Mouse (Mus musculus) kidney, postnatal 0 days (tissue): Measurements from ENCODE around the gene Pla2g16. TPM values are rescaled to one million over a fixed set of nuclear protein-coding genes. Genes with fewer than 3 reads are reported as not detected.

Experiments used
- ATAC-seq: fragments of 200-750 bp; cut with Nextera tagmentation; replicated peaks from 2 replicates; pipeline ENCODE4 v1.8.0; 2017; ENCODE audit warnings: low read depth, moderate number of reproducible peaks, moderate TSS enrichment, moderate library complexity; ENCODE audit not compliant: low FRiP score
- DNase-seq: peaks from one replicate; pipeline ENCODE4 v3.0.0-alpha.2; 2016; ENCODE audit warnings: low spot score
- H3K27ac ChIP-seq: fragments of 300-500 bp; sonication (generic); 2 replicates; pipeline ENCODE4 v1.5.1; 2014; ENCODE audit warnings: mild to moderate bottlenecking
- H3K27me3 ChIP-seq: fragments of 300-500 bp; sonication (generic); 2 replicates; pipeline ENCODE4 v1.6.1; 2014; ENCODE audit warnings: low read length, mixed read lengths; ENCODE audit not compliant: insufficient read depth
- H3K36me3 ChIP-seq: fragments of 300-500 bp; sonication (generic); 2 replicates; pipeline ENCODE4 v1.6.1; 2014; ENCODE audit warnings: low read length, mixed read lengths; ENCODE audit not compliant: insufficient read depth
- H3K4me1 ChIP-seq: fragments of 300-500 bp; sonication (generic); replicated peaks from 2 replicates; pipeline ENCODE4 v1.6.1; 2014; ENCODE audit warnings: antibody characterized with exemption, low read length, mixed read lengths; ENCODE audit not compliant: insufficient read depth
- H3K4me2 ChIP-seq: fragments of 300-500 bp; sonication (generic); 2 replicates; pipeline ENCODE4 v1.6.1; 2014; ENCODE audit warnings: mild to moderate bottlenecking, low read length, moderate library complexity, mixed read lengths
- H3K4me3 ChIP-seq: fragments of 300-500 bp; sonication (generic); replicated peaks from 2 replicates; pipeline ENCODE4 v1.5.1; 2014; ENCODE audit warnings: low read depth, low read length
- H3K9ac ChIP-seq: fragments of 300-500 bp; sonication (generic); 2 replicates; pipeline ENCODE4 v1.6.1; 2014; ENCODE audit warnings: low read depth, low read length
- H3K9me3 ChIP-seq: fragments of 300-500 bp; sonication (generic); replicated peaks from 2 replicates; pipeline ENCODE4 v1.6.1; 2016; ENCODE audit warnings: low read length, inconsistent platforms, mixed read lengths
- CTCF ChIP-seq: IDR thresholded peaks from 2 replicates; pipeline ENCODE4 v1.5.1; 2016; ENCODE audit warnings: antibody characterized with exemption, low read depth, mild to moderate bottlenecking, moderate library complexity
- WGBS: fragments of 180-500 bp; shearing (Covaris S2); extraction: QIAGEN DNeasy Blood & Tissue Kit; methylation state at CpG from one replicate; pipeline ENCODE4 v1.1.7; 2014; 5-methylcytosine and 5-hydroxymethylcytosine counted together
- polyA plus RNA-seq: library from polyadenylated mRNA; unstranded; fragments of >200 nt; fragmentation: Nextera tagmentation; extraction: Ambion mirVana; gene quantifications from 2 replicates; pipeline ENCODE4 v1.2.1, GENCODE M21; 2015

The Pla2g16 gene
- polyA plus RNA-seq, 1 experiment from 2014 or later, result 20.5 TPM

DNA sequence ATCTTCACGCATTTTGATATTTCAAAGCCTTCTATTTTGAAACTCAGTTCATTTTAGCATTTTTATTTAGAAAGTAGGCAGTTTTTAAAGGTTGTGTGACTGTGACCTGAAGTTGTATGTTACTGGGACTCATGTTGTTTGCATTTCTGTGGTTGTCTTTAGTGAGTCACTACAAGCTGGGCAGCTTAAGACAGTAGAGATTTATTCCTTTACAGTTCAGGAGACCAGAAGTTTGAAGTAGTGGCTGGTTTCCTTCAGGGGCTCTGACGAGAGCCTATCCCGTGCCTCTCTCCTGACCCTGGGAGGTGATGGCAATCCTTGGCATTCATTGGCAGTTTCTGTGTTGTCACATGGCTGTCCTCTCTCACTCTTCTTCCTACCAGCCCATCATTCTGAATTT is 32.4 kb upstream of the Pla2g16 start:
- H3K36me3 ChIP-seq, result peaks cover 32% of the 10 kb centered on the region
- no peak for TF ChIP-seq CTCF
- H3K4me1 ChIP-seq, result no peaks in the 10 kb centered on the region
- ATAC-seq (no peak), DNase-seq (no peak)
- no peaks in the 10 kb centered on the region for H3K27me3 ChIP-seq
- no peak overlapping the region for H3K4me3 ChIP-seq
- WGBS, result 62% methylated on average over 3 of the region's 3 CpGs
- H3K27ac ChIP-seq, result no peak overlapping the region
- H3K9me3 ChIP-seq, result no peaks in the 10 kb centered on the region
- no peak overlapping the region for H3K9ac ChIP-seq
- no peak overlapping the region for H3K4me2 ChIP-seq

DNA sequence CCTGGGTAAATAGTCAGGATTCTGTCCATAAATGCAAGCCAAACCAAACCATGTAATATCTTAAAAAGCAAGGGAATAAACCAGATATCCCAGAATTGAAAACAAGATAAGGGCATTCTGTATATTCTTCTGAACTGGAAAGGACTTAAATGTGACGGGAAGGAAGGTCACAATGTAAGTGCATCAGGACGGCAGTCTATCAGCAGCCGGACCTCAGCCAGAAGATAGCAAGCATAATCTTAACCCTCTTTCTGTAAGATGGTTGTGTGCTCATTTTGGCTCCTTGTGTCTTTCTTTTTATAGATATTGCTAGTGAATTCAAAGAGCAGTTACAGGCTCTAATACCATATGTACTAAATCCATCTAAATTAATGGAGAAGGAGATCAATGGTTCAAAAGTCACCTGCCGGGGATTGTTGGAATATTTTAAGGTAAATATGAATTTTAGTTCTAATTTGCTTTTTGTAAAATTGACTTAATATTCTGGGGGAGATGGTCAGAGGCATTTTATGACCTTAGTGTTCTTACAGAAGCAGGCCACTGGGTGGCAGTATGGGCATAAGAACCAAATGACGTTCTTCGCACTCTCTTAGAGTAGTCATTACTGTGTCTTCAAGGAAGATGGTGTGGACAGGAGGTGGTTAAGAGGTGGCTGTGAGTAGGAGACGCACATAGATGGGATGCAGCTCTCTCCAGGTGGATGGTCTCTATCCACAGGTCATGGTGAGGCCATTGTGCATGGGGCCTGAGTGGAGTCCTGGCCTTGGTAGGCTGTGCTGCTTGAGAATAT is 28.4 kb upstream of the Pla2g16 start:
- Histone ChIP-seq H3K36me3 (peaks cover 38% of the 10 kb centered on the region), H3K4me1 (no peaks in the 10 kb centered on the region), H3K4me3 (no peak overlapping the region), H3K4me2 (no peak overlapping the region), H3K9ac (no peak overlapping the region), H3K9me3 (no peaks in the 10 kb centered on the region), H3K27ac (no peak overlapping the region), H3K27me3 (no peaks in the 10 kb centered on the region)
- WGBS, result 54% methylated on average over 7 of the region's 7 CpGs
- TF ChIP-seq CTCF, result peak; percentile 85
- no peak; the same call in 1 of the 2 replicates for ATAC-seq
- peak; percentile 83 for DNase-seq

DNA sequence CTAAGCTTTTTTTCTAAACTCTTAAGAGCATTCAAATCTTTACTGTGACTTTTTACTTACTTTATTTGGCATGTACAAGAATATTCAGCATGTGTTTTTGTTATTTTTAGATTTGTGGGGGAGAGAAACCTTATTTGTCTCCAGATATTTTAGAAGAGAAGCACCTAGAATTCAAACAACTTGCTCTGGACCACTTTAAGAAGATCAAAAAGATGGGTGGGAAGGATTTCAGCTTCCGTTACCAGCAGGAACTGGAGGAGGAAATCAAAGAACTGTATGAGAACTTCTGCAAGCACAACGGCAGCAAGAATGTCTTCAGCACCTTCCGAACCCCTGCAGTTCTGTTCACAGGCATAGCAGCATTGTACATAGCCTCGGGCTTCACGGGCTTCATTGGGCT is 25.4 kb upstream of the Pla2g16 start:
- H3K9me3 ChIP-seq, result no peaks in the 10 kb centered on the region
- H3K4me3 ChIP-seq, result no peak overlapping the region
- no peak overlapping the region for H3K9ac ChIP-seq
- 90% methylated on average over 5 of the region's 5 CpGs for WGBS
- no peak overlapping the region for H3K27ac ChIP-seq
- no peak for ATAC-seq
- TF ChIP-seq CTCF, result no peak
- H3K4me2 ChIP-seq, result no peak overlapping the region
- peaks cover 37% of the 10 kb centered on the region for H3K36me3 ChIP-seq
- no peaks in the 10 kb centered on the region for H3K27me3 ChIP-seq
- no peak for DNase-seq
- no peaks in the 10 kb centered on the region for H3K4me1 ChIP-seq

DNA sequence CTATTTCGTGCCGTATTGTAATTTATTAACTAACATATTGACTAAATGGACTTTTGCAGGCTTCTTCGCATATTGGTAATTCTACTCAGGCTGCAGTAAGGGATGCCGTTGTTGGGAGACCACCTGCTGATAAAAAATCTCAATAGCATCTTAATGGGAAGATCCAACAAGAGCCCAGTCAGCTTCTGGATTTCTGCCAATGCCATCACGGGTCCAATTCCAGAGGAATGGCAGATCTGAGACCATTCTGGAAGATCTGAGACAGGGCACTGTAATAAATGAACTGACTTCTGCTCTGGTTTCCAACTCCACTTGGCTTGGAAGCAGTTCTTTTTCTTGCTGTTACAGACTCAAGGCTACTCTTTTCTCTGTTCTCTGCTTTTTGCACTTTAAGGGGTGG is 23.4 kb upstream of the Pla2g16 start:
- no peak for TF ChIP-seq CTCF
- ATAC-seq, result no peak
- H3K4me2 ChIP-seq, result no peak overlapping the region
- H3K9ac ChIP-seq, result no peak overlapping the region
- no peak overlapping the region for H3K4me3 ChIP-seq
- H3K9me3 ChIP-seq, result no peaks in the 10 kb centered on the region
- no peak overlapping the region for H3K27ac ChIP-seq
- H3K27me3 ChIP-seq, result no peaks in the 10 kb centered on the region
- no peak for DNase-seq
- 89% methylated on average over 5 of the region's 5 CpGs for WGBS
- peaks cover 37% of the 10 kb centered on the region for H3K36me3 ChIP-seq
- no peaks in the 10 kb centered on the region for H3K4me1 ChIP-seq

DNA sequence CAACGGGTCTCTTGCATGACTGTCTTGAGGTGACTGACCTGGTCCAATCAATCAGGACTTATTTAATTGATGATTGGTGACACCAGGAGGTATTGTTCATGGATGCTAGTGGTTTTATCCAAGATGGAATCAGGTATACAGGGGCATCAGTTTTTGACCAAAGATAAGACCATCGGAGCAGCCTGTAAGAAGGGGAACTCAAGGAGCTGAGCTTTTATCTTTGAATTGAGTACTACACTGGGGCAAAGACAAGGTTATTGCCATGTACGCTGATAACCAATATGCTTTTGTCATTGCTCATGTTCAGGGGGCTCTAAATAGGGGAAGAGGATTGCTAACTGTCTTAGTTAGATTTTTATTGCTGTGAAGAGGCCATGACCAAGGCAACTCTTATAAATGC is 8.3 kb upstream of the Pla2g16 start:
- Histone ChIP-seq H3K4me1 (no peaks in the 10 kb centered on the region), H3K9ac (no peak overlapping the region), H3K27ac (no peak overlapping the region), H3K9me3 (no peaks in the 10 kb centered on the region; the same call in 1 of the 2 replicates), H3K4me3 (no peak overlapping the region), H3K27me3 (no peaks in the 10 kb centered on the region), H3K4me2 (no peak overlapping the region), H3K36me3 (no peaks in the 10 kb centered on the region)
- TF ChIP-seq CTCF, result no peak
- ATAC-seq, result no peak
- DNase-seq, result no peak
- WGBS, result 92% methylated on average over 3 of the region's 3 CpGs

DNA sequence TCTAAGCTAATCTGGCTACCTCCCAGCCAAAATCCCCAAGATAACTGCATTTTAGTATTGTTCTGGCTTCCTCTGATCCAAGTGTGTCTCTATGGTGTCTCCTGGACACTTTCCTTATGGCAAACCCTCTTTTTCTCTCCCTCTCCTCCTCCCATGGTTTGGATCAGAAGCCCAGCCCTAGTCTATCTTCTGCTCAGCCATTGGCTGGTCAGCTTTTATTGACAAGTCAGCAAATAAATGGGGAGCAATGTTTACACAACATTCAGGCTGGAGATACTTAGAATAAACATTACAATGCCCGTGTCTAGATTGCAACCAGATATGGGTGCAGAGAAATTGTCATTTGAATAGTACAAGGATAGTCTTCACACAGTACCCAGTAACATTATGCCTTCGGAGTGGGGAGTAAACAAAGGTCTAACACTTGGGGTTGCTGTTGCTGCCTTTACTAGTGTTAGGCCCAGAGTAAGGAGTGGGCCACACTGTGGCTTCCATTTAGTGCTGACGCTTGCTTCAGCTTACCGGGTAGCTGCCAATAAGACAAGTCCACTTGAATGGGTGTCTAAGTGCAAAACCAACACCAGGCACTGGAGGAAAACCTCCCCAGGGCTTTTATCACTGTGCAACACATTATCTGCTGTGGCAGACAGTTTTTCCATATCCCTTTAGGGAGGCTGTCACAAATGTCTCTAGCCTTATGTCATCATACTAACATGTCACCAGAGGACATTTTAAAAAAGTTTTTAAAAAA is 5.5 kb upstream of the Pla2g16 start:
- H3K4me2 ChIP-seq, result no peak overlapping the region
- no peak for ATAC-seq
- 58% methylated on average over 4 of the region's 4 CpGs for WGBS

More for the DNA sequence above, 5.5 kb upstream of the Pla2g16 start:
- no peak for TF ChIP-seq CTCF
- H3K4me1 ChIP-seq, result no peaks in the 10 kb centered on the region
- H3K9ac ChIP-seq, result no peak overlapping the region
- H3K27ac ChIP-seq, result no peak overlapping the region
- H3K27me3 ChIP-seq, result no peaks in the 10 kb centered on the region
- H3K4me3 ChIP-seq, result no peak overlapping the region
- H3K36me3 ChIP-seq, result no peaks in the 10 kb centered on the region
- no peaks in the 10 kb centered on the region for H3K9me3 ChIP-seq
- DNase-seq, result no peak
